Mouse (Mus musculus) lung, embryonic 16.5 days (tissue): Measurements from ENCODE around the gene Dpp9. TPM values are rescaled to one million over a fixed set of nuclear protein-coding genes. Genes with fewer than 3 reads are reported as not detected.

ENCODE experiments used
- ATAC-seq: fragments of 200-750 bp; cut with Nextera tagmentation; 2 replicates; pipeline ENCODE4 v1.8.0; 2017; ENCODE audit warnings: low read depth, mild to moderate bottlenecking, moderate library complexity
- H3K27ac ChIP-seq: fragments of 300-500 bp; sonication (generic); 2 replicates; pipeline ENCODE4 v1.5.1; 2014; ENCODE audit warnings: mild to moderate bottlenecking, control low read depth, low read length
- H3K27me3 ChIP-seq: fragments of 300-500 bp; sonication (generic); 2 replicates; pipeline ENCODE4 v1.6.1; 2014; ENCODE audit warnings: low read depth, low read length, mixed read lengths; ENCODE audit not compliant: control insufficient read depth, insufficient read depth
- H3K36me3 ChIP-seq: fragments of 300-500 bp; sonication (generic); 2 replicates; pipeline ENCODE4 v1.6.1; 2014; ENCODE audit warnings: low read length; ENCODE audit not compliant: control insufficient read depth, insufficient read depth
- H3K4me1 ChIP-seq: fragments of 300-500 bp; sonication (generic); replicated peaks from 2 replicates; pipeline ENCODE4 v1.6.1; 2014; ENCODE audit warnings: low read length, mixed read lengths; ENCODE audit not compliant: control insufficient read depth, insufficient read depth
- H3K4me2 ChIP-seq: fragments of 300-500 bp; sonication (generic); 2 replicates; pipeline ENCODE4 v1.6.1; 2014; ENCODE audit warnings: low read depth, low read length, control low read depth
- H3K4me3 ChIP-seq: fragments of 300-500 bp; sonication (generic); 2 replicates; pipeline ENCODE4 v1.5.1; 2014; ENCODE audit warnings: mild to moderate bottlenecking, low read length, control low read depth
- H3K9ac ChIP-seq: fragments of 300-500 bp; sonication (generic); 2 replicates; pipeline ENCODE4 v1.6.1; 2014; ENCODE audit warnings: low read length, control low read depth
- H3K9me3 ChIP-seq: fragments of 300-500 bp; sonication (generic); 2 replicates; pipeline ENCODE4 v1.6.1; 2016; ENCODE audit warnings: low read length; ENCODE audit not compliant: control insufficient read depth
- WGBS: fragments of 180-500 bp; shearing (Covaris S2); extraction: QIAGEN DNeasy Blood & Tissue Kit; methylation state at CpG from one replicate; pipeline ENCODE4 v1.1.7; 2014; 5-methylcytosine and 5-hydroxymethylcytosine counted together
- polyA plus RNA-seq: library from polyadenylated mRNA; unstranded; fragments of >200 nt; fragmentation: Nextera tagmentation; extraction: Ambion mirVana; gene quantifications from 2 replicates; pipeline ENCODE4 v1.2.1, GENCODE M21; 2015

Dpp9 gene
- polyA plus RNA-seq, 1 experiment from 2014 or later = 41.4 TPM

DNA sequence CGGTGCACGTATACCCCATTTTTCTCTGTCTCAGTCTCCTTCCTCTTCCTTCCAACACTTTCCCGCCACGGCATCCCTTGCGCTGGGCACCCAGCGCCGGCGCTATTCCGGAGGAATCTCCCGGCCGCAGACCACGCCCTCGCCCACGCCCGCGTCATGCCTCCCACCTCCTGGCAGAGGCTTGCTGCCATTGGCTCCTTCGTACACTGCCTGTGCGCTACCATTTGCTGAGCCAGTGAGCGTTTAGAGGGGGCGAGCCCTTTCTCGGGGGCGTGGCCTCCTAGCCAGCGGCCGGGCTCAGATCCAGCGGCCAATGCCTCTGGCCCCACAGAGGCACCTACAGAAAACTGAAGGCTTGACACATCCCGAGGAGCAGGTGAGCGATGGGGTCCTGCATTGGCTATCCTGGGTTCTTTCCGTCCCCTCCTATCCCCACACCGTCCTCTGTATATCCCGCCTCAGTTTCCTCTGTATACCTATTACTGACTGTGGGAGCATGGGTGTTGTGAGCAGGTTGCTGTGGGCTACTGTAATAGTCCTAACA, 56.4 kb downstream of the Dpp9 start, which contains the start of gene Tnfaip8l1:
Gene Tnfaip8l1, plus strand, starts transcription at position 247 of the 544 bp plus-strand sequence.
- no peaks in the 10 kb centered on the region for H3K9me3 ChIP-seq
- WGBS = 1% methylated on average over 30 of the region's 30 CpGs
- peak within 1 kb of the TSS; percentile 51; the same call in 1 of the 2 replicates for H3K27ac ChIP-seq
- H3K9ac ChIP-seq = peak within 1 kb of the TSS; percentile 70
- peaks cover 14% of the 10 kb centered on the region for H3K4me1 ChIP-seq
- peaks cover 2% of the 10 kb centered on the region for H3K27me3 ChIP-seq
- peak within 1 kb of the TSS; percentile 82 for H3K4me2 ChIP-seq
- peak within 1 kb of the TSS; percentile 51 for H3K4me3 ChIP-seq
- ATAC-seq = peak; percentile 98
- no peaks in the 10 kb centered on the region for H3K36me3 ChIP-seq

DNA sequence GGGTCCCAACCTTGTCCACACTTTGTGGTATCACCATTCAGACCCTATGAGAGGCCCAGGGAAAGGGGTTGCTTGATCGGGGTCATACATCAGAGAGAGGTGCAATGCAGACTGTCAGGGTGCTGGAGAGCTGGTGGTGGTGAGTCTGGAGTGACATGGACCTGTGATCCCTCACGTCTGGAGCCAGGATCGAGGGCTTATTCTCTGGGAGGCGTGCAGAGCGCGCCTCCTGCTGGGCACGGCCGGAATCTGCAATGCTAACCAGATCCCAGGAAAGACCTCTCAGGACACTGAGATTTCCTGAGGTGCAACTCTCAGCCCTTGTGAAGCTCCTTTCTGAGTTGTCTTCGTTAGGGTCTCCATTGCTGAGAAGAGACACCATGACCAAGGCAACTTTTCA, 59.0 kb downstream of the Dpp9 start:
- Histone ChIP-seq H3K9me3 (no peaks in the 10 kb centered on the region), H3K36me3 (no peaks in the 10 kb centered on the region), H3K27me3 (peaks cover 5% of the 10 kb centered on the region), H3K4me2 (no peak overlapping the region), H3K27ac (no peak overlapping the region), H3K9ac (no peak overlapping the region), H3K4me1 (peaks cover 14% of the 10 kb centered on the region), H3K4me3 (no peak overlapping the region)
- WGBS = under 1% methylated on average over 9 of the region's 9 CpGs
- no peak; the same call in 1 of the 2 replicates for ATAC-seq

DNA sequence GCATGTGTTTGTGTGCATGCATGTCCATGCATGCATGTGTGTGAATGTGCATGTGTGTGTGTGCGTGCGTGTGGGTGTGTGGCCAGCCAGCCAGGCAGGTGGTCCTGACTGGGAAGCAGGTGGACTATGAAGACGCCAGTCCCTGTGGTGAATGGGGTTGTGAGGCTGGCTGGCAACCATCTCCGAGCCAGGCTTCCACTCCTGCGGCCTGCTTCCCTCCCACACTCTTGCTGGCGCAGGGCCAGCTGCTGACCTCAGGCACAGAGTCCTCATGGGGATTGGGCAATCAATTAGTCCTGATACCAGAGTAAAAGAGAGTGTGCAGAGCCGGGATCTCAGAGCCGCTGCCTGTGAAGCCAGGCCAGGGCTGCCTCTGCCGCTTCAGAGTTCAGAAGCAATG, 65.1 kb downstream of the Dpp9 start:
- H3K4me2 ChIP-seq = no peak overlapping the region
- H3K9ac ChIP-seq = no peak overlapping the region
- no peak overlapping the region for H3K4me3 ChIP-seq
- peaks cover 6% of the 10 kb centered on the region; the same call in 1 of the 2 replicates for H3K4me1 ChIP-seq
- peaks cover 17% of the 10 kb centered on the region for H3K27me3 ChIP-seq
- no peaks in the 10 kb centered on the region for H3K9me3 ChIP-seq
- 27% methylated on average over 9 of the region's 9 CpGs for WGBS
- H3K27ac ChIP-seq = no peak overlapping the region
- no peaks in the 10 kb centered on the region for H3K36me3 ChIP-seq
- ATAC-seq = peak; percentile 71; the same call in 1 of the 2 replicates

DNA sequence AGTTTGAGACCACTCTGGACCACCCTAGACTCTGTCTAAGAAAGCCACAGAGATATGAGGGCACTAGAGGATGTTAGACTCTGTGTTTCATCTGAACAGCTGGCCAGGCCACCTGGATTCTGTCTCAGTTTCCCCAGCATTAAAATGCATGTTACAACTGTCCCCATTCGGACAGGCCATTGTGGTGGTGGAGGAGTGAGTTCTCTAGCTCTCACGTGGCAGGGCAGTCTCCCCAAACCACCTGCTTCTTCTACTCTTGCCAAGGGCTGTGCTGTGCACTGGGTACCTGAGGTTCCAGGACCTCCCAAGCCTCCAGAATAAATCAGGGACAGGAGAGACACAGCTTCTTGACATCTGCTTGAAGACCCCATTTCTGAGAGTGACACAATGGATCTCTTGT, 68.8 kb downstream of the Dpp9 start:
- no peaks in the 10 kb centered on the region for H3K9me3 ChIP-seq
- no peak overlapping the region for H3K4me2 ChIP-seq
- no peak overlapping the region for H3K27ac ChIP-seq
- WGBS = 38% methylated on average over 2 of the region's 2 CpGs
- no peak for ATAC-seq
- peaks cover 6% of the 10 kb centered on the region; the same call in 1 of the 2 replicates for H3K4me1 ChIP-seq
- no peaks in the 10 kb centered on the region for H3K36me3 ChIP-seq
- H3K4me3 ChIP-seq = no peak overlapping the region
- H3K27me3 ChIP-seq = peaks cover 39% of the 10 kb centered on the region
- H3K9ac ChIP-seq = no peak overlapping the region

DNA sequence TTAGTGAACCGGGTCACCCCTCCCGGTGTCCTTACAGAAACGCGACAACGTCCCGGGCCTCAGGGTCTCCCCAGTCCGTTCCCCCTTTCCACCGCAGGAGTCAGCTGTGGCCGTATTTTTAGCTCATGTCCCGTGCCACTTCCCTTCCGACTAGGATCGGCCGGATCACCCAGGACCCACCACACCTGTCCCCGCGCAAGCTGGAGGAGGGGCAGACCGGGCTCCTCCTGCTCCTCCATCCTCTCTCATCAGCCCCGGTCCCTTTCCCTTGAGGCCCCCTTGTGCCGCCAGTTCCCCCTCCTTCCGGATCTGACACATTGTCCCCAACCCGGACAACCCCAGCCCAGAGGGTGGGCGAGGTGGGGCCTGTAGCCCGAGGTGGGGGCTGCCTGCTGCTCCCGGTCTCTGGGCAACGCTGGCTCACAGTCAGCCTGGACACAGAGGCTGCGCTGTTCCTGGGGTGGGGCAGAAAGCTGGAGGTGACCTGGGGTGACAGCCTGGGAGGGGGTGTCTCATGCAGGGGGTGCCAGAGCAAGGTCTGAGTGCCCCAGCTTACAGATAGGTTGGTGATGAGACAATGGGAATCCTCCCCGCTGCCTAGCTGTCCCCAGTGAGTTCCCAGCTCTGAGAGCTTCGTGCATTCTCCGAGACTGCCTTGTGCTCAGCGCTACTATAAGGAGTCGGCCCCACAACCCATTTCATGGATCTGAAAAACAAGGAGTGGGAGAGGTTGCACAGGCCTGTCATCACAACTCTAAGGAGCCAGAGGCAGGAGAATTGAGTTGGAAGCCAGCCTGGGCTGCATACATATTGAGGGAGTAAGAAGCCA, 69.7 kb downstream of the Dpp9 start:
- Histone ChIP-seq H3K4me3 (peak overlapping the region; percentile 31), H3K4me1 (peaks cover 5% of the 10 kb centered on the region; the same call in 1 of the 2 replicates), H3K27me3 (peaks cover 41% of the 10 kb centered on the region), H3K36me3 (no peaks in the 10 kb centered on the region), H3K4me2 (peak overlapping the region; percentile 39), H3K9me3 (no peaks in the 10 kb centered on the region), H3K9ac (no peak overlapping the region), H3K27ac (no peak overlapping the region)
- no peak for ATAC-seq
- 1% methylated on average over 30 of the region's 30 CpGs for WGBS

DNA sequence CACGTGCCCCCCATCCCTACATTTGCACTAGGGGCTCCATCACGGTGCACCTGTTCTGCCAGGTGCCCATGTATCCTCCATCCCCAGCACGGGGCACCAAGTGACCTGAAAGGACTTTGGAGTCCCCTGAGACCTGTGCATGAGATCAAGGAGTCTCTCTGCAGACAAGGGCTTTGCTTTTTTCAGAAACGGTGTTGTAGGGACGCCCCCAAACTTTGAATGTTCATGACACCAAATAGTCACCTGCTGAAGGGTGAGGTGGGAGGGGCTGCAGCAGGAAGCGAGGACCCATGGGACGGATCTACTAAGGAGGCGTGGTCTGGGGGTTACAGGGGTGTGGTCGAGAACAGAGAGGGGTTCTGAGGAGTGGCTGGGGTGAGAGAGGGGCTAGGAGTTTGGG, 70.4 kb downstream of the Dpp9 start:
- H3K4me1 ChIP-seq = peaks cover 3% of the 10 kb centered on the region; the same call in 1 of the 2 replicates
- H3K27ac ChIP-seq = no peak overlapping the region
- H3K36me3 ChIP-seq = no peaks in the 10 kb centered on the region
- no peaks in the 10 kb centered on the region for H3K9me3 ChIP-seq
- H3K4me2 ChIP-seq = peak overlapping the region; percentile 39
- peak overlapping the region; percentile 31 for H3K4me3 ChIP-seq
- WGBS = 18% methylated on average over 9 of the region's 9 CpGs
- no peak for ATAC-seq
- no peak overlapping the region for H3K9ac ChIP-seq
- H3K27me3 ChIP-seq = peaks cover 41% of the 10 kb centered on the region

DNA sequence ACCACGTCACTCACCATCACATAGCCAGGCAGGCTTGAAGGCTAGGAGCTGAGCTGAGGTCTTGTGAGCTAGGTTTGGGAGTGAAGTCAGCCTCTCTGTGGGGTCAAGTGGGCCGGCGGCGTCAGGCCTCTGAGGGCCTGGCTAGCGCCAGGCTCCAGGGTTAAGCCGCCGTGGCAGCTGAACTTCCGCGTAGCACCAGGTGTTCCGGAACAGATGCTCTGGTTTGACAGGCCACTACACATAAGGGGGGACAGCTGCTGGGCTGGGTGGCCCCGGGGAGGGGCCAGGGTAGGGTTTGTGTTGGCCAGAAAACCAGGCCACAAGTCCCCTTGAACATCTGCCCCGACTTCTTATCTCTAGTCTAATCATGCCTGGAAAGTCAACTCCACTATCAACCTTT, 71.3 kb downstream of the Dpp9 start:
- no peak overlapping the region for H3K4me3 ChIP-seq
- H3K4me2 ChIP-seq = no peak overlapping the region
- peaks cover 3% of the 10 kb centered on the region; the same call in 1 of the 2 replicates for H3K4me1 ChIP-seq
- 35% methylated on average over 12 of the region's 12 CpGs for WGBS
- ATAC-seq = no peak
- H3K27ac ChIP-seq = no peak overlapping the region
- H3K9ac ChIP-seq = no peak overlapping the region
- H3K36me3 ChIP-seq = no peaks in the 10 kb centered on the region
- no peaks in the 10 kb centered on the region for H3K9me3 ChIP-seq
- peaks cover 48% of the 10 kb centered on the region for H3K27me3 ChIP-seq

DNA sequence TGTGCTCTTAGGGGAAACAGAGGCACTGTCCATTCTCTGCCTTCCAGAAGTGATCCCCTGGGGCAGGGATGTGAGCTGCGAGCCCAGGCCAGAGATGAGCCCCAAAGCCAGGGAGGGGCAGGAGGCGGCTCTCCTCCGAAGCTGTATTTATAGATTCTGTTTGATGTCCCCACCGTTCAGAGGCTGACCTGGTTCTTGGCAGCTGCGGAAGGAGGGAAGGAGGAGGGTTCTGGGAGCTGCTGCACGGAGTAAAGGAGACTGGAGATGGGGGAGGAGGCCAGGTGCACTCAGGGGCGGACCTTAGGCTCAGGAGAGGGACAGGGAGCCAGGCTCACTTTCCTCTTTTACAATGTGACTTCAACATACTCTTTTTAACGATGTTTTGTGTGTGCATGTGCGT, 72.6 kb downstream of the Dpp9 start:
- 17% methylated on average over 9 of the region's 9 CpGs for WGBS
- H3K27me3 ChIP-seq = peaks cover 61% of the 10 kb centered on the region
- no peak overlapping the region for H3K27ac ChIP-seq
- no peak overlapping the region for H3K9ac ChIP-seq
- ATAC-seq = no peak
- H3K4me1 ChIP-seq = peaks cover 12% of the 10 kb centered on the region
- no peak overlapping the region for H3K4me3 ChIP-seq
- no peak overlapping the region for H3K4me2 ChIP-seq
- no peaks in the 10 kb centered on the region for H3K9me3 ChIP-seq
- no peaks in the 10 kb centered on the region for H3K36me3 ChIP-seq

DNA sequence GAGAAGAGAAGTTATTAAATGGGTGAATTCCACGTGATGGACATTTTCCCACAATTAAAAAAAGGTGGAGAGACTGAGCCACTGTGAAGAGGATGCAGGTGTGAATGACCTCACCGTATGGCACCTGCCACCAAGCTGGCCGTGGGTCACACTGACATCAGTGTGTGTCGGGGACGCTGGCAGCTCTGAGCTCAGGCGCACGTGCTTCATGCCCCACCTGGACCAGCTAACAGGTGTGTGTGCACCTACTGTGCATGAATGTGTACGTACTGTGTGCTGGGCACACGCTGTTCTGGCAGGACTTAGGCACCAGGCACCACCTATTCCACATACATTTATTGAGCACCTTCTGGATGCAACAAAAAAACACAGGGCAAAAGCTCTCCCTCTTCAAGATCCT, 74.2 kb downstream of the Dpp9 start:
- Histone ChIP-seq H3K4me1 (peaks cover 15% of the 10 kb centered on the region), H3K9me3 (no peaks in the 10 kb centered on the region), H3K9ac (no peak overlapping the region), H3K27me3 (peaks cover 71% of the 10 kb centered on the region), H3K36me3 (no peaks in the 10 kb centered on the region), H3K27ac (no peak overlapping the region), H3K4me3 (no peak overlapping the region), H3K4me2 (no peak overlapping the region)
- no peak for ATAC-seq
- WGBS = 65% methylated on average over 9 of the region's 9 CpGs
